Mouse (Mus musculus): ENCODE data around the gene AC124502.3. TPM values are rescaled to one million over a fixed set of nuclear protein-coding genes. Genes with fewer than 3 reads are reported as not detected.
A peak's percentile ranks its signal among the peaks of the same experiment; 100 is the strongest.
"Not testable (repeated sequence)": the region's sequence is repeated elsewhere in the genome, so short reads cannot be mapped to it uniquely, and the experiment has no call there.

Gene AC124502.3
- polyA plus RNA-seq, 1 experiment = 1.1 TPM

GRCm38 (mm10) chr19:5085145-5085863, 46.6 kb downstream of the AC124502.3 start, which contains the start of gene Tmem151a:
Tmem151a (minus strand) TSS chr19:5085531.
- WGBS = 2% methylated on average over 68 of the region's 69 CpGs
- no peak for TF ChIP-seq POLR2A (IDR thresholded peaks at IDR 0.05; ENCODE audit: control insufficient read depth, extremely low read depth, insufficient read depth, low read length, poor library complexity)
- TF ChIP-seq CTCF (IDR thresholded peaks at IDR 0.05; ENCODE audit: borderline replicate concordance, control insufficient read depth, extremely low read depth, insufficient read depth, low read length, poor library complexity) = no peak
- peak within 1 kb of the TSS; percentile 20 for H3K4me3 ChIP-seq (ENCODE audit: control insufficient read depth, insufficient read depth, low read length)
- no peaks in the 10 kb centered on the region for H3K36me3 ChIP-seq (ENCODE audit: control insufficient read depth, insufficient read depth, low read length)
- no peak within 1 kb of the TSS for H3K27ac ChIP-seq (ENCODE audit: control insufficient read depth, insufficient read depth, low read length)
- H3K27me3 ChIP-seq (ENCODE audit: control insufficient read depth, insufficient read depth, low read length) = peaks cover 15% of the 10 kb centered on the region; the same call in 1 of the 2 replicates
- H3K4me1 ChIP-seq (replicated peaks; ENCODE audit: control insufficient read depth, insufficient read depth, low read length) = peaks cover 23% of the 10 kb centered on the region
- no peak for DNase-seq

DNA sequence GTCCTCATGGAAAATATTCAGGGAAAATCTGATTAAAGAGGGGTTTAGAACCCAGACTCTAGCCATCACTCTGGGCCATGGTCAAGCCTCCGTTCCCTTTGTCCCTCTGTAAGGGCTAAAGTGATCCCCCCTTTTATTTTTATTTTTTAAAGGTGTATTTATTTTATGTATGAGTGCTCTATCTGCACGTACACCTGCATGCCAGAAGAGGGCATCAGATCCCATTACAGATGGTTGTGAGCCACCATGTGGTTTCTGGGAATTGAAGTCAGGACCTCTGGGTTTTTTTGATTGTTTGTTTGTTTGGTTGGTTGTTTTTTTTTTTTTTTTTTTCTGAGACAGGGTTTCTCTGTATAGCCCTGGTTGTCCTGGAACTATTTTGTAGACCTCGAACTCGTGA, 47.8 kb downstream of the AC124502.3 start:
- H3K36me3 ChIP-seq (ENCODE audit: control insufficient read depth, insufficient read depth, low read length); H3K27ac ChIP-seq (ENCODE audit: control insufficient read depth, insufficient read depth, low read length); H3K4me3 ChIP-seq (ENCODE audit: control insufficient read depth, insufficient read depth, low read length); DNase-seq: not testable (repeated sequence)
- 61% methylated on average over 4 of the region's 4 CpGs for WGBS
- Histone ChIP-seq H3K4me1 (replicated peaks; ENCODE audit: control insufficient read depth, insufficient read depth, low read length) (peaks cover 23% of the 10 kb centered on the region), H3K27me3 (ENCODE audit: control insufficient read depth, insufficient read depth, low read length) (peaks cover 14% of the 10 kb centered on the region; the same call in 1 of the 2 replicates)

GRCm38 (mm10) chr19:5087884-5088728, 49.4 kb downstream of the AC124502.3 start, which contains the start of gene Yif1a:
Yif1a (plus strand) TSS chr19:5088538.
- Histone ChIP-seq H3K27ac (ENCODE audit: control insufficient read depth, insufficient read depth, low read length) (no peak within 1 kb of the TSS), H3K36me3 (ENCODE audit: control insufficient read depth, insufficient read depth, low read length) (no peaks in the 10 kb centered on the region), H3K4me3 (ENCODE audit: control insufficient read depth, insufficient read depth, low read length) (peak within 1 kb of the TSS; percentile 88), H3K4me1 (replicated peaks; ENCODE audit: control insufficient read depth, insufficient read depth, low read length) (peaks cover 23% of the 10 kb centered on the region), H3K27me3 (ENCODE audit: control insufficient read depth, insufficient read depth, low read length) (peaks cover 14% of the 10 kb centered on the region; the same call in 1 of the 2 replicates)
- WGBS = under 1% methylated on average over 58 of the region's 58 CpGs
- peak; percentile 67; the same call in 1 of the 2 replicates for TF ChIP-seq POLR2A (IDR thresholded peaks at IDR 0.05; ENCODE audit: control insufficient read depth, extremely low read depth, insufficient read depth, low read length, poor library complexity)
- peak; percentile 28; the same call in 1 of the 2 replicates for TF ChIP-seq CTCF (IDR thresholded peaks at IDR 0.05; ENCODE audit: borderline replicate concordance, control insufficient read depth, extremely low read depth, insufficient read depth, low read length, poor library complexity)
- DNase-seq = peak; percentile 91

- Histone ChIP-seq H3K4me1 (replicated peaks; ENCODE audit: control insufficient read depth, insufficient read depth, low read length) (peaks cover 23% of the 10 kb centered on the region), H3K4me3 (ENCODE audit: control insufficient read depth, insufficient read depth, low read length) (no peak overlapping the region), H3K36me3 (ENCODE audit: control insufficient read depth, insufficient read depth, low read length) (no peaks in the 10 kb centered on the region), H3K27me3 (ENCODE audit: control insufficient read depth, insufficient read depth, low read length) (peaks cover 9% of the 10 kb centered on the region; the same call in 1 of the 2 replicates), H3K27ac (ENCODE audit: control insufficient read depth, insufficient read depth, low read length) (no peak overlapping the region)
- TF ChIP-seq POLR2A (IDR thresholded peaks at IDR 0.05; ENCODE audit: control insufficient read depth, extremely low read depth, insufficient read depth, low read length, poor library complexity) (no peak), CTCF (IDR thresholded peaks at IDR 0.05; ENCODE audit: borderline replicate concordance, control insufficient read depth, extremely low read depth, insufficient read depth, low read length, poor library complexity) (no peak)
- no peak for DNase-seq
- 91% methylated on average over 4 of the region's 4 CpGs for WGBS
Measured at GRCm38 (mm10) chr19:5089324-5089723, 50.6 kb downstream of the AC124502.3 start.

DNA sequence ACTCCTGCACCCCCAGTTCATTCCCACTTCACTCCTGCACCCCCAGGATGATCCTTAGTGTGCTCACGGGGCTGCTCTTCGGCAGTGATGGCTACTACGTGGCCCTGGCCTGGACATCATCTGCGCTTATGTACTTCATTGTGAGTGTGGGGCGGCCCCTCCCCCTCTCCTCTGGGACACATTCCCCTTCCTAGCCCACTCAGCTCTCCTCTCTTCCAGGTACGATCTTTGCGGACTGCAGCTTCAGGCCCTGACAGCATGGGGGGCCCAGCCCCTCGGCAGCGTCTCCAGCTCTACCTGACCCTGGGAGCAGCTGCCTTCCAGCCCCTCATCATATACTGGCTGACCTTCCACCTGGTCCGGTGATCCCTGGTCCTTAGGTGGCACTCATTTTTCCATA, 53.4 kb downstream of the AC124502.3 start:
- DNase-seq = no peak
- TF ChIP-seq POLR2A (IDR thresholded peaks at IDR 0.05; ENCODE audit: control insufficient read depth, extremely low read depth, insufficient read depth, low read length, poor library complexity) (no peak), CTCF (IDR thresholded peaks at IDR 0.05; ENCODE audit: borderline replicate concordance, control insufficient read depth, extremely low read depth, insufficient read depth, low read length, poor library complexity) (no peak)
- Histone ChIP-seq H3K36me3 (ENCODE audit: control insufficient read depth, insufficient read depth, low read length) (no peaks in the 10 kb centered on the region), H3K4me1 (replicated peaks; ENCODE audit: control insufficient read depth, insufficient read depth, low read length) (peaks cover 15% of the 10 kb centered on the region), H3K27me3 (ENCODE audit: control insufficient read depth, insufficient read depth, low read length) (no peaks in the 10 kb centered on the region; the same call in 1 of the 2 replicates), H3K4me3 (ENCODE audit: control insufficient read depth, insufficient read depth, low read length) (no peak overlapping the region), H3K27ac (ENCODE audit: control insufficient read depth, insufficient read depth, low read length) (no peak overlapping the region)
- WGBS = 97% methylated on average over 10 of the region's 10 CpGs

GRCm38 (mm10) chr19:5093481-5094242, 55.0 kb downstream of the AC124502.3 start:
- no peak for DNase-seq
- no peaks in the 10 kb centered on the region; the same call in 1 of the 2 replicates for H3K27me3 ChIP-seq (ENCODE audit: control insufficient read depth, insufficient read depth, low read length)
- TF ChIP-seq POLR2A (IDR thresholded peaks at IDR 0.05; ENCODE audit: control insufficient read depth, extremely low read depth, insufficient read depth, low read length, poor library complexity) (no peak), CTCF (IDR thresholded peaks at IDR 0.05; ENCODE audit: borderline replicate concordance, control insufficient read depth, extremely low read depth, insufficient read depth, low read length, poor library complexity) (no peak)
- peaks cover 13% of the 10 kb centered on the region for H3K4me1 ChIP-seq (replicated peaks; ENCODE audit: control insufficient read depth, insufficient read depth, low read length)
- no peak overlapping the region for H3K27ac ChIP-seq (ENCODE audit: control insufficient read depth, insufficient read depth, low read length)
- H3K4me3 ChIP-seq (ENCODE audit: control insufficient read depth, insufficient read depth, low read length) = no peak overlapping the region
- no peaks in the 10 kb centered on the region for H3K36me3 ChIP-seq (ENCODE audit: control insufficient read depth, insufficient read depth, low read length)
- WGBS = 81% methylated on average over 12 of the region's 12 CpGs

Data from thymus, adult 2 months (tissue).